Comparison of ENCODE assay signal across 1 mouse cellular context in the genomic region with DNA sequence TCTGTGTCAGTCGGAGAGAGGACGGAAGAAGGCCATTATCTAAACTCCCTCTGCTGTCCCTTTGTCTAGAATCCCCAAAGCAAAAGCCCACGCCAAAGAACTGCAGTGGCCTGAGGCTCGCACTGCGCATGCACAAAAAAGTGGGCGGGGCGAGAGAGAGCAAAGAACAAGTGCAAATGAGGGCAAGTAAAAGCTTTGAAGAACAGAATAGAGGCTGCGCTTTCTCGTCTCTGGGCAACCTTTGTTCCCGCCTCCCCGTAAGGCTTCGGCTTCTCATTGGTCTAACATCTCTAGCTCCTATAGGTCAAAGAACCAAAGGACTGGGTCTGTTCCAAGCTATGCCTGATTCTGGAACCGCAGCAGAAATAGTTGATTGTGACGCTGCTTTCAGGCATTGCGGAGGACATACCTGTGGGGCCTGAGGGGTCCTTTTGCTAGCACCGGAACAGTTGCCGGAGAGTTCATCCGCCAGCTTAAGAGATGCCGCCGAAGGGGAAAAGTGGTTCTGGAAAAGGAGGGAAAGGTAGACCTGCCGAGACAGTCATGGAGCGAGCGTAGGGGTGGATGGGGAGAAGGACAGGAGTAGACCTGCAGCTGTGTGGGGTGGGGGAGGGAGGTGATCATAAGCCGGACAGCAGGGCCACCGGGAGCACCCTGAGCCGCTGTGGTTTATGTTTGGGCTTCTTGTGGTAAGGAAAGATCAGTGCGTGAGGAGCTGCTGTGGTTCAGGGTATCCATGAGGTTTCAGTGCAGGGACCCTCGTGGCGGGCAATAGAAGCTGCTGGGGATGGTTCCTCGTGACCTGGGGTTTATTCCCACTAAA.
TF ChIP-seq lines count a peak whose summit lies in the region.

A gene (plus strand): TSS at position 406 of the 823 bp plus-strand sequence.

TF ChIP-seq in C2C12, 6 proteins besides CTCF, POLR2A, EP300 and RAD21 (continued from another document):
- no peak for TF ChIP-seq USF1 (IDR thresholded peaks at IDR 0.05; ENCODE audit: low read depth)
